Mouse (Mus musculus): Measurements from ENCODE around the gene Pax5. TPM values are rescaled to one million over a fixed set of nuclear protein-coding genes. Genes with fewer than 3 reads are reported as not detected.

The Pax5 gene
- polyA plus RNA-seq, 1 experiment from 2014 or later, result 0.03 TPM

DNA sequence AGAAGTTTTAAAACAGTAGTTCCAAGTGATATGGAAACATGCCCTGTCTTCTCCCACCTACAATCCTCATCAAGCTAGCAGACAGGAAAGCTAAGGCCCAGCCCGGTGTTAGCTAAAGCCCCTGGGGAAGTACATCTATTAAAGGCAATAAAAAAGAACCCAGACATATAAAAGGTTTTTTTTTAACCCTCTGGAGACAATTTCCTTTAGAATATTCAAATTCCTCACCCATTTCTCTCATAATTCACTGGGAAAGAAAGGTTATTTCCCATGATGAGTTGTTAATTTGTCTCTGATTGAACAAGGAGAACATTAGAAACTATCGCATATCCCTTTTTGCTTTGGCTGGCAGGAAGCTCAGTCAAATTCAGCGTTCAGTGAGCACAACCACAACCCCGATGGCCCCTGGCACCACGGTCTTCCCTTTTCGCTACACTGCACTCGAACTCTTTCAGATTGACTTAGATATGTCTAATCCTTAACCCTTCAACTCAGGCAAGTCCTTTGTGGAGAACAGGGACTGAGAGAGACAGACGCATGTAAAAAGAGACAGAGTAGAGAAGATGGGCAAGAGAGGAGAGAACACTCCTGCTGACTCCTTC, 96.1 kb downstream of the Pax5 start:
- no peaks in the 10 kb centered on the region for H3K79me2 ChIP-seq (ENCODE audit: inconsistent target)
- 71% methylated on average over 8 of the region's 8 CpGs for WGBS (ENCODE audit: missing documents)
- no peak overlapping the region for H3K27ac ChIP-seq
- no peak overlapping the region for H3K4me3 ChIP-seq (ENCODE audit: inconsistent target)
- H3K36me3 ChIP-seq (ENCODE audit: inconsistent target), result no peaks in the 10 kb centered on the region

DNA sequence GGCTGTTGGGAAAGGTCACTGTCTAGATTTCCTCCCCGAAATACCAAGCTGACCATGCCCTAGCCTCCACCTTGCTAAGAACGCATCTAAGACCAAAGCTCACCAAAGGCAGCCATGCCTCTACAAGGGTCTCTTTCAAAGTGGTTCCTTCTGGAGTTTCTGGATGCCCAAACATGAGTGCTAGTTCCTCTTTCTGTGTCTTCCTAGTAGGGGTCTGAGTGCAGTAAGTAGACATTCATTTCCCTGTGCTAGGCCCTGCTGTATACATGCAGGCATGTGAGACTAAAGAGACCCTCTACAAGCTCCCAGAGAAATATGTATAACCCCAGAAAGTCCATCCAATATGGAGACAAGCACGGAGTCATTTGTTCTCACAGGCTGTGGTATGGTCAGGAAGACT, 97.9 kb downstream of the Pax5 start:
- Histone ChIP-seq H3K27ac (no peak overlapping the region), H3K36me3 (ENCODE audit: inconsistent target) (no peaks in the 10 kb centered on the region), H3K4me3 (ENCODE audit: inconsistent target) (no peak overlapping the region), H3K79me2 (ENCODE audit: inconsistent target) (no peaks in the 10 kb centered on the region)
- WGBS (ENCODE audit: missing documents), result 88% methylated on average over 3 of the region's 3 CpGs

DNA sequence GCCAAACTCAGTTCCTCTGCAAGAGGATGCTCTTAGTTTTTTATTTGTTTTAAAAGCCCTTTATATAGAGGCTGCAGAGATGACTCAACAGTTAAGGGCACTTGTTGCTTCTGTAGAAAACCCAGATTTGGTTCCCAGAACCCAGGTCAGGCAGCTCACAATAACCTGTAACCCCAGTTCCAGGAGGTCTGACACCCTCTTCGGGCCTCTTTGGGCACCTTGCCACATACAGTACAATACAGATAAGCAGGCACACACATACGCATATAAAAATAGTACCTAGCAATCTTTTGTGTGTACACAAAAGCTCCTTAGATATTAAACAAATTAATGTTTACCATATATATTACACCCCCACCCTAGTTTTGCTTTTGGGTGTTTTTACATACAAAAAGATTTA, 104.8 kb downstream of the Pax5 start:
- Histone ChIP-seq H3K27ac (no peak overlapping the region), H3K4me3 (ENCODE audit: inconsistent target) (no peak overlapping the region), H3K36me3 (ENCODE audit: inconsistent target) (no peaks in the 10 kb centered on the region), H3K79me2 (ENCODE audit: inconsistent target) (no peaks in the 10 kb centered on the region)
- 72% methylated on average over 2 of the region's 2 CpGs for WGBS (ENCODE audit: missing documents)

- no peak overlapping the region for H3K4me3 ChIP-seq (ENCODE audit: inconsistent target)
- H3K36me3 ChIP-seq (ENCODE audit: inconsistent target), result no peaks in the 10 kb centered on the region
- WGBS (ENCODE audit: missing documents), result 50% methylated on average over 3 of the region's 5 CpGs
- no peak overlapping the region for H3K27ac ChIP-seq
- no peaks in the 10 kb centered on the region for H3K79me2 ChIP-seq (ENCODE audit: inconsistent target)
Measured at GRCm38 (mm10) chr4:44602257-44602801, 108.0 kb downstream of the Pax5 start.

GRCm38 (mm10) chr4:44601370-44601769, 108.9 kb downstream of the Pax5 start:
- Histone ChIP-seq H3K27ac (no peak overlapping the region), H3K4me3 (ENCODE audit: inconsistent target) (no peak overlapping the region), H3K79me2 (ENCODE audit: inconsistent target) (no peaks in the 10 kb centered on the region), H3K36me3 (ENCODE audit: inconsistent target) (no peaks in the 10 kb centered on the region)
- WGBS (ENCODE audit: missing documents), result 85% methylated on average over 8 of the region's 8 CpGs

GRCm38 (mm10) chr4:44600875-44601274, 109.4 kb downstream of the Pax5 start:
- no peak overlapping the region for H3K4me3 ChIP-seq (ENCODE audit: inconsistent target)
- H3K79me2 ChIP-seq (ENCODE audit: inconsistent target), result no peaks in the 10 kb centered on the region
- H3K27ac ChIP-seq, result no peak overlapping the region
- 74% methylated on average over 5 of the region's 5 CpGs for WGBS (ENCODE audit: missing documents)
- H3K36me3 ChIP-seq (ENCODE audit: inconsistent target), result no peaks in the 10 kb centered on the region

DNA sequence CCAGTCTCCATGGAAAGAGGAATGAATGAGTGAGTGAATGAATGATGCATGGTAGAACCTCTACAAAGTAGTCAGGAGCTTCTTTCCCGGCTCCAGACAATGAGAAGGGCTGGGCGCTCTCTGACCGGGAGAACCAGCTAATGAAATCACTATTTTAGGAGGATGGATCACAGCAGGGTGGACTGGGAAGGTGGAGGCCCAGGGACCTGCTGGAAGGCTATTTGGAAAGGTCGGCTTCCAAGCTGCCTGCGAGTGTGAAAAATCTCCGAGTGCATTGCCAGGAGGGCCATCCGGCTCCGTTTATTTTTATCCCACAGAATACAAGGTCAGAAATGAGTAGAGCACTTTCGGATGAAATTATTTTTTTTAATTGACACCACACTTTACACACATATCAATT, 112.3 kb downstream of the Pax5 start:
- no peak overlapping the region for H3K4me3 ChIP-seq (ENCODE audit: inconsistent target)
- no peaks in the 10 kb centered on the region for H3K36me3 ChIP-seq (ENCODE audit: inconsistent target)
- no peaks in the 10 kb centered on the region for H3K79me2 ChIP-seq (ENCODE audit: inconsistent target)
- WGBS (ENCODE audit: missing documents), result 92% methylated on average over 9 of the region's 9 CpGs
- H3K27ac ChIP-seq, result no peak overlapping the region

DNA sequence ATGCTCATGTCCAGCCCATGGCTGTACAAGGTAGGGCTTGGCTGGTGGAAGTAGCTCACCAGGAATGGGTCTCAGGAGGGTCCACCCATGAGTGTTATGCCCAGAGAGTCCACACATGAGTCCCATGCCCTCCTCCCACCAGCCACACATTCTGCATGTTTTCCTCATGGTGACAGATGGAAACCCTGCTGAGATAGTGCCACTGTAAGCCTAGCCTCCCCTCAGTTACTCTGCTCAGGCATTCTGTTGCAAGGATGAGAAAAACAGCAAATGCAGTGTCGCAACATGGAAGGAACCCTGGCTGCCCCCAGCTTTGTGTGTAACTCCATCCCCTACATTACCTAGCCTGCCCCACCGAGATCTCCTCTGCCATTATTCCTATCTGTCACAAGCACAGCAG, 117.2 kb downstream of the Pax5 start:
- H3K79me2 ChIP-seq (ENCODE audit: inconsistent target), result no peaks in the 10 kb centered on the region
- no peak overlapping the region for H3K4me3 ChIP-seq (ENCODE audit: inconsistent target)
- WGBS (ENCODE audit: missing documents), result 92% methylated on average over 2 of the region's 2 CpGs
- no peak overlapping the region for H3K27ac ChIP-seq
- no peaks in the 10 kb centered on the region for H3K36me3 ChIP-seq (ENCODE audit: inconsistent target)

DNA sequence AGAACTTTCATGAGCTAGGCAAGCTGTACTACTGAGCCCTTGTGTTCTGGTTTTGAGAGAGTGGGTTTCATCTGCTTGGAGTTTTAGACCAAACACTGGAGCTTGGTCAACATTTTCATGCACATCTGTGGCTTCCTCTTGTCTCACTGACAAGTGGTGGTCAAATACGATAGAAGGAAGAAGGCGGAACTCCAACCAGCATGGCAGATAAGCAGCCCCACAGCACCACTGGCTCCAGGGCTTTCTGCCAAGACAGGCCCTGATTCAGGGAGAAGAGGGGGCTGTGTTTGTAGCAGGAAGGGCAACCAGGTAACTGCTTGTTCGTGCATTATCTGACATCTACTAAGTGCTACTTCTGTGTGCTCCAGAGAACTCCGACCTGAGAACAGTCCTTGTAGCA, 127.6 kb downstream of the Pax5 start:
- no peak overlapping the region for H3K4me3 ChIP-seq (ENCODE audit: inconsistent target)
- WGBS (ENCODE audit: missing documents), result 56% methylated on average over 4 of the region's 4 CpGs
- no peaks in the 10 kb centered on the region for H3K36me3 ChIP-seq (ENCODE audit: inconsistent target)
- H3K79me2 ChIP-seq (ENCODE audit: inconsistent target), result no peaks in the 10 kb centered on the region
- no peak overlapping the region for H3K27ac ChIP-seq

DNA sequence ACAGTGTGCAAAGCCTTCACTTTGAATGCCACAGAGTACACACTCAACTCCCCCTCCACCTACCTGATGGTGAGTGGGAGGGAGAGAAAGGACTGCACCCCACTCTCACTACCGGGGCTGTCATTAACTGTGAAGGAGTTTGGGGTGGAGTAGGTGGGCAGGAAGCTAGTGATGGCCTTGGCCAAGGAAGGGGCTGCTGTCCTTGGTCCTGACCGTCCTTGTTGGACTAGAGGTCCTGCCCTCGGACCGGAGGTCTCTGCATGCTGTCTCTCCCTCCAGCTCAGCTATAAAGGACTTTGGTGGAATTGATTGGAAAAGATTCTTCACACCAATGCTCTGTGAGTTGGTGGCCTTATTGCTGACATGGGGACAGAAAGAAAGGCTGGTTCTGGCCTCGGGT, 131.7 kb downstream of the Pax5 start:
- WGBS (ENCODE audit: missing documents), result 42% methylated on average over 5 of the region's 5 CpGs

GRCm38 (mm10) chr4:44577293-44577692, 133.0 kb downstream of the Pax5 start:
- WGBS (ENCODE audit: missing documents), result 44% methylated on average over 5 of the region's 5 CpGs
- no peaks in the 10 kb centered on the region for H3K79me2 ChIP-seq (ENCODE audit: inconsistent target)

More for the DNA sequence above, 131.7 kb downstream of the Pax5 start:
- Histone ChIP-seq H3K36me3 (ENCODE audit: inconsistent target) (no peaks in the 10 kb centered on the region), H3K27ac (no peak overlapping the region), H3K4me3 (ENCODE audit: inconsistent target) (no peak overlapping the region), H3K79me2 (ENCODE audit: inconsistent target) (no peaks in the 10 kb centered on the region)

GRCm38 (mm10) chr4:44576786-44577185, 133.5 kb downstream of the Pax5 start:
- no peak overlapping the region for H3K27ac ChIP-seq
- WGBS (ENCODE audit: missing documents), result 51% methylated on average over 5 of the region's 5 CpGs
- no peaks in the 10 kb centered on the region for H3K79me2 ChIP-seq (ENCODE audit: inconsistent target)
- no peak overlapping the region for H3K4me3 ChIP-seq (ENCODE audit: inconsistent target)
- H3K36me3 ChIP-seq (ENCODE audit: inconsistent target), result no peaks in the 10 kb centered on the region

More at GRCm38 (mm10) chr4:44577293-44577692, 133.0 kb downstream of the Pax5 start:
- Histone ChIP-seq H3K36me3 (ENCODE audit: inconsistent target) (no peaks in the 10 kb centered on the region), H3K27ac (no peak overlapping the region), H3K4me3 (ENCODE audit: inconsistent target) (no peak overlapping the region)

DNA sequence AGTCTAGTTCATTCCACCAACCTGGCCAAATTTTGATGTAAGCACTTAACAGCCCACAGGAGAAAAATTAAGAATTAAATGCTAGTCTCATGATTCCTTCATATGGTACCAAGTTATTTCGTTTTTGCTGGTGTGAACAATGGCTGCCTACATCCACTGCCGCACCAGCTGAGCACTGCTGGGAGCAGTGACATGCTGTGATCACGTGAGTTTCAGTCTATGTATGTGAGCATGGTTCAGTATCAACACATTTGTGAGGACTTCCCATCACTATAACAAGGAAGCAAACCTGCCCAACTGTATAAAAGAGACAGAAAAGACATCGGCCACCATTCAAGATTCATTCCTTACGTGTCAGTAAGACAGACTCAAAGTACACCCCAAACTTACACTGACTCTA, 137.3 kb downstream of the Pax5 start:
- WGBS (ENCODE audit: missing documents), result 82% methylated on average over 5 of the region's 5 CpGs
- no peaks in the 10 kb centered on the region for H3K36me3 ChIP-seq (ENCODE audit: inconsistent target)
- H3K4me3 ChIP-seq (ENCODE audit: inconsistent target), result no peak overlapping the region
- no peaks in the 10 kb centered on the region for H3K79me2 ChIP-seq (ENCODE audit: inconsistent target)
- H3K27ac ChIP-seq, result no peak overlapping the region

DNA sequence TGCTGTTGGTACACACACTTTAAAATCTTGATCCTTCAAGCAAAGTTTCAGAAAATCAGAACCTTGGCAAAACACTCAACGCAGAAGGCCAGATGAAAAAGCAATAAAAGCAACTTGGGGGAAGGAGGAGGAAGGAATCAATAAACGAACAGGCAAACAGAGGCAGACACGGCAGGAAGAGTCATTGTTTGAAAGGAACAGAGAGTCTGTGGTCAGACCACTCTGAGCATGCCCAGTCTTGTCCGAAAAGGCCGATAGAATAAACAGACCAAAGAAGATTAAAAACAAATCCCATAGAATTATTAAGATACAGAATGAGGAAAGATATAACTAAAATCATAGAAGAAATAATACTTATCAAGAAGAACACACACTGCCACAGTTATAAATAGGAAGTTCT, 137.9 kb downstream of the Pax5 start:
- 12% methylated on average over 5 of the region's 5 CpGs for WGBS (ENCODE audit: missing documents)
- Histone ChIP-seq H3K36me3 (ENCODE audit: inconsistent target) (no peaks in the 10 kb centered on the region), H3K79me2 (ENCODE audit: inconsistent target) (no peaks in the 10 kb centered on the region), H3K27ac (no peak overlapping the region), H3K4me3 (ENCODE audit: inconsistent target) (no peak overlapping the region)

DNA sequence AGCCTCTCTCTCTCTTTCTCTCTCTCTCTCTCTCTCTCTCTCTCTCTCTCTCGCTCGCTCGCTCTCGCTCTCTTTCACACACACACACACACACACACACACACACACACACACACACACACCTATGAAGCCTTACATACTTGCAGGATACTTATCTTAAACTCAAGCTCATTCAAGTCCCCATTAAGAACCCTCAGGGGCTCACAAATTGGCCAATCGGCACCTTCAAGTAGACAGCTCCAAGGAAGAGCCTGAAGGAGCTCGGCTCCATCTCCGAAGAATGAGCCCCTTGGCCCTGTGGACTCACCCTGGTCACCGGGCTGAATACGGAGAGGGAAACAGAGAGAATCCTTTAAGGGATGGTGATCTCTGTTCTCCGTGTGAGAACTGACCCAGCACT, 141.1 kb downstream of the Pax5 start:
- no peak overlapping the region for H3K4me3 ChIP-seq (ENCODE audit: inconsistent target)
- H3K79me2 ChIP-seq (ENCODE audit: inconsistent target), result no peaks in the 10 kb centered on the region
- no peaks in the 10 kb centered on the region for H3K36me3 ChIP-seq (ENCODE audit: inconsistent target)
- no peak overlapping the region for H3K27ac ChIP-seq
- WGBS (ENCODE audit: missing documents), result 90% methylated on average over 10 of the region's 10 CpGs

DNA sequence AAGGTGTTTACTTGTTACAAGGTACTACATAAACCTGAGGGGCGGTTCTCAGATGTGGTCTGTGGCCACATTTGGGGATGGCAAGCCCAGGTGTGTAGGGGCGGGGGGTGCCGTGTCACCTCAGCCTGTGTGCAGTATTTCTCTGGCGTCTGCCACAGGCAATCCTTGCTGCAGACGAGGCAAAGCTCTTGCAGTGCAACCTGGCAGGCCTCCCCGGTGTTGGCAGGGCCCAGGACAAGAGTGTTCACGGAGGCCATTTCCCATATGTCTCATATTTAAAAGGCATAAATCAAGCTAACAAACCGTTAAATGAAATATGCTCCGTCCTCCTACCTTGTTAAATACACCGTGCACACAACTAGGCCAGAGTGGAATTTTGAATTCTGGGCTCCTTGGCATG, 141.6 kb downstream of the Pax5 start:
- Histone ChIP-seq H3K4me3 (ENCODE audit: inconsistent target) (no peak overlapping the region), H3K79me2 (ENCODE audit: inconsistent target) (no peaks in the 10 kb centered on the region), H3K27ac (no peak overlapping the region), H3K36me3 (ENCODE audit: inconsistent target) (no peaks in the 10 kb centered on the region)
- WGBS (ENCODE audit: missing documents), result 85% methylated on average over 8 of the region's 10 CpGs
